Mouse (Mus musculus): ENCODE measurements around the gene 6030452D12Rik. TPM values are rescaled to one million over a fixed set of nuclear protein-coding genes. Genes with fewer than 3 reads are reported as not detected.

The 6030452D12Rik gene
- total RNA-seq, 2 experiments from 2014 or later: not detected

DNA sequence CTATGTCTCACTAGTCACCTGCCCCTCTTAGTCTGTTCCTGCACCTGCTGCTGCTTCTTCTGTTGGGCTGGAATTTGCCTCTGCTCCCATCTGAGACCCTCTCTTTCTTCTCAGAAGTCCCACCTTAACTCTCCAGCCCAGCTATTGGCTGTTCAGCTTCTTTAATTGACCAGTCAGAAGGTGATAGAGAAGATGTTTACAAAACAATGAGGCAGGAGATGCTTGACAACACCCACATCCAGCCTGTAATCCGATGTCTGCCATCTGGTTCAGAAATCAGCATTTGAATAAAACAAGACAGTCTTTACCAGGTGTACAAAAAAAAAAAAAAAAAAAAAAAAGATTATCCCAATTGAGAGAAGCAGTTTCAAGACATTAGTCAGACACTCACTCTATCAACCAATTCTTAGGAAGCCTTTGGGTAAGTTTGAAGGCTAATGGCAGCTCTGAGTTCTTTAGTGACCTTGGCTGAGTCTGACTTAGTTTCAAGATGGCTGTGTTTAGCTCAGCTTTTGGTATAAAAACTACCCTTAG lies 15.7 kb downstream of the 6030452D12Rik start:
- no peak for ATAC-seq (replicated peaks; ENCODE audit: poor library complexity, severe bottlenecking)

DNA sequence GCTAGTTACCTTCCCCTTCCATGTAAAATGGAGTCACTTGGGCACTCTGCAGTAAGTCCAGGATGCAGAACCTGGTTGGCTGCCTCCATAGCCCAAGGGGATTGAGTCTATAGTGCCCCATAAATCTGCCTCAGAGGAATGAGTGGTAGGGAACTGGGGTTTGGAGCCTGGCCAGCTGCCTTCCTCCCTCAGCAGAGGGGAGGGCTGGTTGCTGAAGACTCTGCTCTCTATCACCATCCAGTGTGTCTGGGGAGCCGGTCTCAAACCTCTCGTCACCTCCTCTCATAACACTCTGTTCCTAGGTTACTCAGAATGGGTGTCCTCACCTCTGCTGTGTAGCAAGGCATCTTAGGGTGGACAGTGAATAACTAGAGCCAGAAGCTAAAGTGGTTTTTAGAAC lies 16.3 kb downstream of the 6030452D12Rik start:
- ATAC-seq (replicated peaks; ENCODE audit: poor library complexity, severe bottlenecking): peak; percentile 33; the same call in 1 of the 2 replicates

- no peak for ATAC-seq (replicated peaks; ENCODE audit: poor library complexity, severe bottlenecking)
Observed at GRCm38 (mm10) chr8:106518763-106519162, 18.4 kb downstream of the 6030452D12Rik start.

DNA sequence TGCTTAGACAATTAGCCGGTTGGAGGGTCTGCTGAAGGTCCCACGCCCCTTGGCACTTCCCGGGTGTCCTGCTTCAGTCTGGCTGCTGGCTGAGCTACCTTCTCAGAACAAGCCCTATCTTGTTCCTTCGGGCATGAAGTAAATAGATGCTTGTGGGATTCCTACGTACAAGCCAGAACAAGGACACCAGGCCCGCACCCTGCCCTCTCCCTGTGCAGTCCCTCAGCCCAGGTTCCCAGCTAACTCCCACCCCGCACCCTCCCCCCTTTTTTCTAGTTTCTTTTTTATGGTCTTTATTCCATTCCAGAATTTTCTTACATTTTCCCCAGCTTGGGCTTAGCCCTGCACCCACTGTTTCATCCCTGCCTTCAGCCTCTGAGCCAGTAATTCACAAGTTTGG lies 20.3 kb downstream of the 6030452D12Rik start:
- ATAC-seq (replicated peaks; ENCODE audit: poor library complexity, severe bottlenecking): no peak

DNA sequence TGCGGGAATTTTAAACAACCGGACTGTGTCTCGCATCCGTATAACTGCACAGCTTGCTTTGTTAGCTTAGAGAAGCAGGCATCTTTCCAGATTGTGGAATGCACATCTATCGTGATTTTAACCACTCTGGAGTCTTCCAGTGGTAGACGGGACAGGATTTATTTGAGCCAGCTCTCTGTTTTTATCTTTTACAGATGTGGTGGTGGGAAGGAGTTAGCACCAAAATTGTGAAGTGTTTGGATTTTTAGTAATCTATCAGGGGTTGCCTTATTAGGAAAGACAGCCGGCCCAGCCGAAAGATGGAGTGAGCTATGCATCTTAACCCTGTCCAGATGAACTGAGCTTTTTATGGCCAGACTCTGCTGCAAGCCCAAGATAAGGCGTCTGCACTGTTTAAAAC lies 21.5 kb downstream of the 6030452D12Rik start:
- ATAC-seq (replicated peaks; ENCODE audit: poor library complexity, severe bottlenecking): no peak

GRCm38 (mm10) chr8:106526725-106527124 lies 26.4 kb downstream of the 6030452D12Rik start:
- no peak for ATAC-seq (replicated peaks; ENCODE audit: poor library complexity, severe bottlenecking)

GRCm38 (mm10) chr8:106527241-106528036 lies 27.1 kb downstream of the 6030452D12Rik start:
- ATAC-seq (replicated peaks; ENCODE audit: poor library complexity, severe bottlenecking): peak; percentile 27; the same call in 1 of the 2 replicates

- no peak for ATAC-seq (replicated peaks; ENCODE audit: poor library complexity, severe bottlenecking)
Observed at GRCm38 (mm10) chr8:106528596-106529249, 28.4 kb downstream of the 6030452D12Rik start.

DNA sequence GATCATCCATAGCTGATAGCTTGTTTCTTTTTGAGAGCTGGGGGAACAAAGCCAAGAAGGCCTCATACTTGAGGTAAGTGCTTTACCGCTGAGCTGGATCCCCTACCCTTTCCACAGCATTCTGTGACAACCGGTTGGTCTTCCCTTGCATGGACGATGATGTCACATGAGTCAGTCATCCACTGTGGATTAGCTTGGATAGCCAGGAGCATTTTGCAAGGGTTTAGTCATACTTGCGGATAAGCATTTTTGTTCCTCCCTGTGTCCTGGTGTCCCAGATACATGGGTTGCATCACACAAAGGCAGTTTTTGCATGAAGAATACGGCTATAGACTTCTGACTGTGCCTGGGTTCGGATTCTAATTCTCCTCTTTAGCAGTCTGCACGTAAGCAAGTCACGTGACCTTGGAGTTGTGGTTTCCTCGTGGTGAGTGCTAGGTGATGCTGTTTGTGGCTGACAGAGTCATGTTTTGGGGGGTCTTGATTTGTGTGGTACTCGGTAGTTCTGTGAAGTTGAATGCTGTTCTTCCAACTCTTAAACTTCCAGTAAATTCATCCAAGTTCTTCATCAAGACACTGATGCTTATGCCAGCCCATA lies 29.7 kb downstream of the 6030452D12Rik start:
- no peak for ATAC-seq (replicated peaks; ENCODE audit: poor library complexity, severe bottlenecking)

DNA sequence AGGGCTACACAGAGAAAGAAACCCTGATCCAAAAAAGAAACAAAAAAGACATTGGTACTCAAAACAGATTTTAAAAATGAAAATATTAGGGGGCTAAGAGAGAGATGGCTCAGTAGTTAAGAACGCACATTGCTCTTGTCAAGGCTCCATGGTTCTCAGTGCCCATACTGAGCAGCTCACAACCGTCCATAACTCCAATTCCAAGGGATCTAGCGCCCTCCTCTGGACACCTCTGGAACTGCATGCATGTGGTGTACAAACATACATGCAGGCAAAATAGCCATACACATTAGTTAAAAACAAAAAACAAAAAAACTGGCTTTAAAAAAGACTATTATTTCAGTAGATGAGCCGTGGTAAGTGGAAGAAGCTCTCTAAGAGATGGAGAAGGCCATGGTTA lies 30.2 kb downstream of the 6030452D12Rik start:
- no peak for ATAC-seq (replicated peaks; ENCODE audit: poor library complexity, severe bottlenecking)

DNA sequence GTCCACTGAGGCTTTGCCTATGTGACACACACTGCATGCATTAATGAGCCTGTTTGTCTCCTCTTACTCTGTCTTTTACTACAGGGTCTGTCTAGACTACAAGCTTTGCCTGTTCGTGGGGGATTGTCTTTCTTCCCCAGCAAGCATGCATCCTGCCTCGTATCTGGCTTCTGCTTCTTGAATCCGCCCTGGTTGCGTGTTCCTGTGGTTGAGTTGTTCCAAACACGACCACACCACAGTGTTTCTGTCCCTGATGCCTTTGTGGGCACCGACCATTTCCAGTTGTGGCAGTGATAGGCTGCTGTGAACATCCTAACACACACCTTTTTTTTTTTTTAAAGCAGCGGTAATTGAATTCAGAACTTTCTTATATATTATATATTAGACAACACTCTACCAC lies 33.4 kb downstream of the 6030452D12Rik start:
- ATAC-seq (replicated peaks; ENCODE audit: poor library complexity, severe bottlenecking): peak; percentile 50; the same call in 1 of the 2 replicates

GRCm38 (mm10) chr8:106534449-106534848 lies 34.1 kb downstream of the 6030452D12Rik start:
- peak; percentile 65 for ATAC-seq (replicated peaks; ENCODE audit: poor library complexity, severe bottlenecking)

- ATAC-seq (replicated peaks; ENCODE audit: poor library complexity, severe bottlenecking): peak; percentile 61
Observed at GRCm38 (mm10) chr8:106535448-106535847, 35.1 kb downstream of the 6030452D12Rik start.

- ATAC-seq (replicated peaks; ENCODE audit: poor library complexity, severe bottlenecking): no peak
Observed at GRCm38 (mm10) chr8:106539193-106539592, 38.9 kb downstream of the 6030452D12Rik start.

DNA sequence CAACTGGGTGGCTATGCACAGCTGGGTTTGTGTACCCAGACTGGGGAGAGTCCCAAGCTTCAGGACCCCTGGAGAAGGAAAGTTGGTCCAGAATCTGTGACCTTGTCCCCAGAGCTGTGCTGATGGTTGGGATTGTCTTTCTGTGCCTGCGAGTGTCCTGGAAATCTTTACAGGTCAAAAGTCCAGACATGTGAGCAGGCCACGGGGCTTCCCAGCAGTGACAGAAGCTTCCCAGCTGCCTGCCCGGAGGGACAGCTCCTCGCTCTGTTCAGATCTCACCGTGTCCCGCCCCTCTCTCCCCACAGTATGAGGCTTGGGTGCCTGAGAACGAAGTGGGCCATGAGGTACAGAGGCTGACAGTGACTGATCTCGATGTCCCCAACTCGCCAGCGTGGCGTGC lies 40.7 kb downstream of the 6030452D12Rik start:
- ATAC-seq (replicated peaks; ENCODE audit: poor library complexity, severe bottlenecking): no peak

GRCm38 (mm10) chr8:106543043-106543442 lies 42.7 kb downstream of the 6030452D12Rik start:
- ATAC-seq (replicated peaks; ENCODE audit: poor library complexity, severe bottlenecking): no peak

GRCm38 (mm10) chr8:106545149-106545548 lies 44.8 kb downstream of the 6030452D12Rik start:
- ATAC-seq (replicated peaks; ENCODE audit: poor library complexity, severe bottlenecking): 0 out of 2 replicates have a peak, but pooled peaks have one; percentile 21

GRCm38 (mm10) chr8:106546746-106547145 lies 46.4 kb downstream of the 6030452D12Rik start:
- ATAC-seq (replicated peaks; ENCODE audit: poor library complexity, severe bottlenecking): peak; percentile 64

DNA sequence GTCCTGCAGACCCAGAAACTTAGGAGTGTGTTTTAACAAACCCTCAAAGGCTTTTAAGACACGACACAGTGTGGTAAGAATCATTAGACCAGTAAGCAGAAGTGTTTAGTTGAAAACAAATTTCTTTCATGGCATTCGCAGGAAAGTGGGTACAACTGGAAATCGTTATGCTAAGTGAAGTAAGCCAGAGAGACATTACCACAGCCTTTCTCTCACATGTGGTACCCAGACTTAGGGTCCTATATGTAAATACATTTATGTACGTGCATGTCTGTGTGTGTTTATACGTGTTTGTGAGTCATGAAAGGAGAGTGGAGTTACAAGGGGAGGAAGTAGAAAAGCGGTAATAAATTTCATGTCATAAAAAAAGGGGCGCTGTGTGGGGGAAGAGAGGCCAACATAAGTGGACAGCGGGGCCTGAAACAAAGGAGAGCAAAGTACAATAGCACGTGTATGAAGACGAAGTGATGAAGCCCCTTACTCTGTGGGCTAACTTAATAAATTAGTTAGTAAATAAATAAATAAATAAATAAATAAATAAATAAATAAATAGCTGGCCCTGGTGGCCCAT lies 48.1 kb downstream of the 6030452D12Rik start:
- ATAC-seq (replicated peaks; ENCODE audit: poor library complexity, severe bottlenecking): peak; percentile 40

GRCm38 (mm10) chr8:106550906-106551305 lies 50.6 kb downstream of the 6030452D12Rik start:
- no peak for ATAC-seq (replicated peaks; ENCODE audit: poor library complexity, severe bottlenecking)

DNA sequence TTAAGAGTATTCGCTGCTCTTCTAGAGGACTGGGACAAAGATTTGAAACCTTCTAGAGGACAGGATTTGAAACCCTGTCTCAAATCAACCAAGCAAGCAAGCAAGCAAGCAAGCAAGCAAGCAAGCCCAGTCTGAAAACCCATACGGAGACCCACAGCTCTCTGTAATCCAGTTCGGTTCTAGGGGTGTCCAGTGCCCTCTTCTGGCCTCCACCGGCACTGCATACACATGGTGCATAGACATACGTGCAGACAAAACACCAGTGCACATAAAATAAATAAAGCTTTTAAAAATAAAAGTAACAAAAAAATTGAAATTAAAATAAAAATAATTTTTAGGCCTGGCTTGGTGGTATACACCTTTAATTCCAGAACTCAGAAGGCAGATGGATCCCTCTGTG lies 53.7 kb downstream of the 6030452D12Rik start:
- ATAC-seq (replicated peaks; ENCODE audit: poor library complexity, severe bottlenecking): no peak
